Mouse (Mus musculus): ENCODE data around the gene Csad. TPM values are rescaled to one million over a fixed set of nuclear protein-coding genes. Genes with fewer than 3 reads are reported as not detected.
"Not testable (repeated sequence)": the region's sequence is repeated elsewhere in the genome, so short reads cannot be mapped to it uniquely, and the experiment has no call there.

The Csad gene
- polyA plus RNA-seq, 1 experiment = 21.1 TPM

GRCm38 (mm10) chr15:102235371-102236027, 31.0 kb upstream of the Csad start:
- H3K4me3 ChIP-seq (ENCODE audit: low read depth, low read length) = peak overlapping the region; percentile 55
- TF ChIP-seq CTCF (IDR thresholded peaks at IDR 0.05; ENCODE audit: extremely low read depth, insufficient read length, insufficient replicate concordance, low read depth, low read length) (no peak; the same call in 1 of the 2 replicates), POLR2A (IDR thresholded peaks at IDR 0.05; ENCODE audit: low read depth, low read length) (no peak)
- H3K27me3 ChIP-seq (ENCODE audit: control insufficient read depth, insufficient read depth, low read length) = no peaks in the 10 kb centered on the region
- no peak overlapping the region for H3K27ac ChIP-seq (ENCODE audit: insufficient read depth, low read depth, low read length)
- peaks cover 13% of the 10 kb centered on the region for H3K4me1 ChIP-seq (ENCODE audit: control insufficient read depth, insufficient read depth, insufficient read length, low read length)
- no peaks in the 10 kb centered on the region for H3K36me3 ChIP-seq (ENCODE audit: control insufficient read depth, insufficient read depth, low read length)
- WGBS = 16% methylated on average over 21 of the region's 21 CpGs

DNA sequence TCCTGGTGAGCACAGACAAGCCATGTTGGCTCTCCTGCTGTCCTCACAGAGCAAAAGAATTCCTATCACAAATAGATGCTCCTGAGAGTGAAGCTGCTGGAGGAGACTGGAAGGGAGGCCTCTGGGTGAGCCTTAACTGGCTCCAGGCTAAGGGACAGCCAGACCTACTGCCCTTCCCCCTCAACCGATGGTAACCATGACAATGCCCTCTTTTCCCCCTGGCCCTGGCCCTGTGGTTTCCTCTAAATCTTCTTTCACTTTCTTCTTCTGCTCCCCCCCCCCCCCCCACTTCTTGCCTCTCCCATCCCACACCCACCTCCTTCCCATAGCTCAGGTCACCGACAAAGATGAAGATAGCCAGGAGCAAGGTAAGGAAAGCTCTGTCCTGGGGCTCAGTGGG, 29.4 kb upstream of the Csad start:
- 22% methylated on average over 2 of the region's 2 CpGs for WGBS
- Histone ChIP-seq H3K4me3 (ENCODE audit: low read depth, low read length) (no peak overlapping the region), H3K36me3 (ENCODE audit: control insufficient read depth, insufficient read depth, low read length) (no peaks in the 10 kb centered on the region), H3K27me3 (ENCODE audit: control insufficient read depth, insufficient read depth, low read length) (no peaks in the 10 kb centered on the region), H3K27ac (ENCODE audit: insufficient read depth, low read depth, low read length) (no peak overlapping the region), H3K4me1 (ENCODE audit: control insufficient read depth, insufficient read depth, insufficient read length, low read length) (peaks cover 13% of the 10 kb centered on the region)
- TF ChIP-seq CTCF (IDR thresholded peaks at IDR 0.05; ENCODE audit: extremely low read depth, insufficient read length, insufficient replicate concordance, low read depth, low read length) (no peak), POLR2A (IDR thresholded peaks at IDR 0.05; ENCODE audit: low read depth, low read length) (no peak)

GRCm38 (mm10) chr15:102232764-102233163, 28.2 kb upstream of the Csad start:
- H3K27ac ChIP-seq (ENCODE audit: insufficient read depth, low read depth, low read length) = no peak overlapping the region
- no peak for TF ChIP-seq CTCF (IDR thresholded peaks at IDR 0.05; ENCODE audit: extremely low read depth, insufficient read length, insufficient replicate concordance, low read depth, low read length)
- no peak for TF ChIP-seq POLR2A (IDR thresholded peaks at IDR 0.05; ENCODE audit: low read depth, low read length)
- H3K4me3 ChIP-seq (ENCODE audit: low read depth, low read length) = no peak overlapping the region
- peaks cover 13% of the 10 kb centered on the region for H3K4me1 ChIP-seq (ENCODE audit: control insufficient read depth, insufficient read depth, insufficient read length, low read length)
- no peaks in the 10 kb centered on the region for H3K36me3 ChIP-seq (ENCODE audit: control insufficient read depth, insufficient read depth, low read length)
- 85% methylated on average over 7 of the region's 7 CpGs for WGBS
- no peaks in the 10 kb centered on the region for H3K27me3 ChIP-seq (ENCODE audit: control insufficient read depth, insufficient read depth, low read length)

DNA sequence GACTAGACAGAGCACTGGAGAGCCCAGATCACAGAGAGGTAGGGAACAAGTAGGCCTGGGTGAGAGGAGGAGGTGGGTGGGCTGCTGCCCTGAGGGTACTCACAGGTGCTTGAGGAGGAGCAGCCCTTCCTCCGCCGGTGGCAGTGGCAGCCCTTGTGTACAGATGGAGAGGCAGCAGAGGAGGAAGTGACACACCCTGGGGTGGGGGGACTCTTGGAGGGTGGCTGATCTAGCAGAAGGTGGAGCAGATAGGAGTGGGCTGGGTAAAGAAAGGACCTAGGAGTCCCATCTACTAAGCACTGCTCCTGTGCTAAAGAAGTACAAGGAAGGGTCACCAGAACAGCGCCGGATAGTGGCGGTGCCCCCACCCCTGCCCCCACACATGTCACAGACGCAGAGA, 27.2 kb upstream of the Csad start, which contains the start of gene Itgb7:
Gene Itgb7, minus strand, starts transcription at position 197 of the 400 bp plus-strand sequence.
- H3K4me3 ChIP-seq (ENCODE audit: low read depth, low read length) = peak within 1 kb of the TSS; percentile 59
- H3K27me3 ChIP-seq (ENCODE audit: control insufficient read depth, insufficient read depth, low read length) = no peaks in the 10 kb centered on the region
- H3K4me1 ChIP-seq (ENCODE audit: control insufficient read depth, insufficient read depth, insufficient read length, low read length) = peaks cover 13% of the 10 kb centered on the region
- H3K27ac ChIP-seq (ENCODE audit: insufficient read depth, low read depth, low read length) = peak within 1 kb of the TSS; percentile 36; the same call in 1 of the 2 replicates
- WGBS = 40% methylated on average over 6 of the region's 6 CpGs
- TF ChIP-seq CTCF (IDR thresholded peaks at IDR 0.05; ENCODE audit: extremely low read depth, insufficient read length, insufficient replicate concordance, low read depth, low read length) = no peak
- 0 out of 2 replicates have a peak, but pooled peaks have one; percentile 17 for TF ChIP-seq POLR2A (IDR thresholded peaks at IDR 0.05; ENCODE audit: low read depth, low read length)
- H3K36me3 ChIP-seq (ENCODE audit: control insufficient read depth, insufficient read depth, low read length) = no peaks in the 10 kb centered on the region

DNA sequence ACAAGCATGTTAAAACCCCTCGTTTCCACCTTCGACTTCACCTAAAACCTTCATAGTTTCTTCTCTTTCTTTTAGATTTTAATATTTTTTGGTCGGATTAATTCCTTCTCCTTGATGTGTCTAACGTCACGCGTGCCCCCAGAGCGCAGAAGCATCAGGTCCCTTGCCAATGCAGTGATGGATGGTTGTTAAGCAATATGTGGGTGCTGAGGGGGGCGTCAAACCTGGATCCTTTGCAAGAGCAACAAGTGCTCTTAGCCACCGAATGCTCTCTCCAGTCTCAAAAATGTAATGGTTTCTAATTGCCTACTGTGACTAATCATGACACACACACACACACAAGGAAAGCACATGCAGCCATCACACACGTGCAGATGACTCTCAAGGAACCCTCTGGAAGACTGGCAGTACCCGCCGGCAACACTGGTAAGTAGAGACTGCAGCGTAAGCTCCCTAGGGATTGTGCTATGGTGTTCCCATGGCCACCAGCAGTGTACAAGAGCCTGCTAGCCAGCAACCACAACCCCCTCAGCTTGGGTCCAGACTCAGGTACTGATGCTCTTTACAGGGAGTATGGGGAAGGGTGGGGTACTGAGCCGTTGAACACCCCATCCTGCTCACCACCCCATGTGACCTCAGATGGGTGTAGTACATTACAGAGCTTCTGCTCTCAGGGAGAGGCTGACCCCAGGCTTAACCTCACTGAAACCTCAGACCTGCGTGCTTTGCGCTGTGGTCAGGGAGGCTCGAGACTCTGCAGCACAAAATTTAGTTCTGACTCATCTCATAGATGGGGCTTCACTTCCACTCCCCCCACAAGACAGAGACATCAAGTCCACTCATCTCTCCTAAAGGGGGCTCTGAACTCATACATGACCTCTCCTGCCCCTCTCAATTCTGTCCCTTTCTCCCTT, 26.1 kb upstream of the Csad start:
- WGBS = 81% methylated on average over 17 of the region's 17 CpGs
- TF ChIP-seq CTCF (IDR thresholded peaks at IDR 0.05; ENCODE audit: extremely low read depth, insufficient read length, insufficient replicate concordance, low read depth, low read length) (no peak), POLR2A (IDR thresholded peaks at IDR 0.05; ENCODE audit: low read depth, low read length) (no peak)
- Histone ChIP-seq H3K4me1 (ENCODE audit: control insufficient read depth, insufficient read depth, insufficient read length, low read length) (peaks cover 10% of the 10 kb centered on the region), H3K36me3 (ENCODE audit: control insufficient read depth, insufficient read depth, low read length) (no peaks in the 10 kb centered on the region), H3K27ac (ENCODE audit: insufficient read depth, low read depth, low read length) (peak overlapping the region; percentile 36; the same call in 1 of the 2 replicates), H3K4me3 (ENCODE audit: low read depth, low read length) (peak overlapping the region; percentile 59), H3K27me3 (ENCODE audit: control insufficient read depth, insufficient read depth, low read length) (no peaks in the 10 kb centered on the region)

- H3K27ac ChIP-seq (ENCODE audit: insufficient read depth, low read depth, low read length); H3K36me3 ChIP-seq (ENCODE audit: control insufficient read depth, insufficient read depth, low read length); H3K27me3 ChIP-seq (ENCODE audit: control insufficient read depth, insufficient read depth, low read length); H3K4me1 ChIP-seq (ENCODE audit: control insufficient read depth, insufficient read depth, insufficient read length, low read length); H3K4me3 ChIP-seq (ENCODE audit: low read depth, low read length): not testable (repeated sequence)
- WGBS = 64% methylated on average over 6 of the region's 6 CpGs
These were observed 21.1 kb upstream of the Csad start for GRCm38 (mm10) chr15:102225619-102226018.

DNA sequence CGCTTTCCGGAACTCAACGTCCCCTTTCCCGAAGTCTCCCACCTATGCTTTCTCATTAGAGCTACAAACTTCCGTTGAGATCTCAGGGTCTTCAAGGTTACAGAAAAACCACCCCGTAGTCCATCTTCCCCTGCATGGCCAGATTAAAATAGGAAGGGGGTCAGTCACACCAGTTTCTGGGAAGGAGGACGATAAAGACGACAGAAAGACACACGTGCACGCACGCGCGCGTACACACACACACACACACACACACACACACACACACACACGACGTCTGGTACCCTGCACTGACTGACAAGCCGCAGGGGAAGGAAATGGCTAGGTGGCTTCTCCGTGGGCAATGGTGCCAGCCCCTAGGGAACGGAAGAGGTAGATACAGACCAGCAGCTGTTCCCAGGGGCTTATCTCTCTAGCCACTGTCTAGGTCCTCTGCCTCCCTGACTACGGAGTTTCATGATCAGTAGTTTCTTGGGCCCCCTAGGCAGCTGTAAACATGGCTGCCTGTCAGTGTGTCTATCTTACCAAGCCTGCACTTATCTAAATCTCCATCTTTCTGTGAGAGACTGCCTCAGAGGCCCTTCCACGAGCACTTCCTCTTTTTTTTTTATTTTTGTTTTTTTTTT, 20.6 kb upstream of the Csad start:
- peak overlapping the region; percentile 54 for H3K4me3 ChIP-seq (ENCODE audit: low read depth, low read length)
- peaks cover 8% of the 10 kb centered on the region for H3K4me1 ChIP-seq (ENCODE audit: control insufficient read depth, insufficient read depth, insufficient read length, low read length)
- no peaks in the 10 kb centered on the region for H3K27me3 ChIP-seq (ENCODE audit: control insufficient read depth, insufficient read depth, low read length)
- H3K36me3 ChIP-seq (ENCODE audit: control insufficient read depth, insufficient read depth, low read length) = no peaks in the 10 kb centered on the region
- WGBS = 15% methylated on average over 21 of the region's 21 CpGs
- TF ChIP-seq CTCF (IDR thresholded peaks at IDR 0.05; ENCODE audit: extremely low read depth, insufficient read length, insufficient replicate concordance, low read depth, low read length) (no peak), POLR2A (IDR thresholded peaks at IDR 0.05; ENCODE audit: low read depth, low read length) (no peak)
- H3K27ac ChIP-seq (ENCODE audit: insufficient read depth, low read depth, low read length) = no peak overlapping the region

All from small intestine, adult 2 months (tissue).